Mouse (Mus musculus) embryonic facial prominence, embryonic 12.5 days (tissue): ENCODE measurements around the gene Celf1. TPM values are rescaled to one million over a fixed set of nuclear protein-coding genes. Genes with fewer than 3 reads are reported as not detected.

Source experiments
- ATAC-seq: fragments of 200-750 bp; cut with Nextera tagmentation; 2 replicates; pipeline ENCODE4 v1.8.0; 2017; ENCODE audit not compliant: insufficient number of reproducible peaks, insufficient read depth, low FRiP score, low TSS enrichment
- H3K27ac ChIP-seq: fragments of 300-500 bp; sonication (generic); 2 replicates; pipeline ENCODE4 v1.5.1; 2016; ENCODE audit warnings: mild to moderate bottlenecking
- H3K27me3 ChIP-seq: fragments of 300-500 bp; sonication (generic); 2 replicates; pipeline ENCODE4 v1.6.1; 2016; ENCODE audit warnings: mild to moderate bottlenecking, moderate library complexity
- H3K36me3 ChIP-seq: fragments of 300-500 bp; sonication (generic); 2 replicates; pipeline ENCODE4 v1.6.1; 2016; ENCODE audit warnings: mild to moderate bottlenecking
- H3K4me1 ChIP-seq: fragments of 300-500 bp; sonication (generic); 2 replicates; pipeline ENCODE4 v1.6.1; 2016
- H3K4me2 ChIP-seq: fragments of 300-500 bp; sonication (generic); replicated peaks from 2 replicates; pipeline ENCODE4 v1.6.1; 2016; ENCODE audit warnings: mild to moderate bottlenecking, moderate library complexity
- H3K4me3 ChIP-seq: fragments of 300-500 bp; sonication (generic); 2 replicates; pipeline ENCODE4 v1.5.1; 2016; ENCODE audit warnings: mild to moderate bottlenecking
- H3K9ac ChIP-seq: fragments of 300-500 bp; sonication (generic); 2 replicates; pipeline ENCODE4 v1.6.1; 2016; ENCODE audit warnings: mild to moderate bottlenecking, moderate library complexity
- H3K9me3 ChIP-seq: fragments of 300-500 bp; sonication (generic); 2 replicates; pipeline ENCODE4 v1.6.1; 2016; ENCODE audit warnings: mild to moderate bottlenecking, moderate library complexity
- WGBS: fragments of 180-500 bp; shearing (Covaris S2); methylation state at CpG from one replicate; pipeline ENCODE4 v1.1.7; 2016; 5-methylcytosine and 5-hydroxymethylcytosine counted together
- polyA plus RNA-seq: library from polyadenylated mRNA; unstranded; fragments of >200 nt; fragmentation: Nextera tagmentation; extraction: Ambion mirVana; gene quantifications from 2 replicates; pipeline ENCODE4 v1.2.1, GENCODE M21; 2016

The Celf1 gene
- polyA plus RNA-seq, 1 experiment from 2014 or later: 116 TPM

GRCm38 (mm10) chr2:90916560-90917232, 23.5 kb upstream of the Celf1 start:
- ATAC-seq: no peak
- Histone ChIP-seq H3K4me2 (peak overlapping the region; percentile 81), H3K4me3 (peak overlapping the region; percentile 64), H3K9me3 (no peaks in the 10 kb centered on the region), H3K36me3 (peaks cover 15% of the 10 kb centered on the region), H3K27me3 (no peaks in the 10 kb centered on the region), H3K9ac (peak overlapping the region; percentile 91), H3K27ac (peak overlapping the region; percentile 89), H3K4me1 (peaks cover 12% of the 10 kb centered on the region)
- WGBS: 17% methylated on average over 7 of the region's 7 CpGs

- WGBS: under 1% methylated on average over 72 of the region's 73 CpGs
- Histone ChIP-seq H3K9ac (peak overlapping the region; percentile 91), H3K27ac (peak overlapping the region; percentile 89), H3K36me3 (peaks cover 13% of the 10 kb centered on the region), H3K4me2 (peak overlapping the region; percentile 81), H3K27me3 (no peaks in the 10 kb centered on the region), H3K4me3 (peak overlapping the region; percentile 64), H3K4me1 (peaks cover 12% of the 10 kb centered on the region), H3K9me3 (no peaks in the 10 kb centered on the region)
- peak; percentile 83 for ATAC-seq
These were observed 22.8 kb upstream of the Celf1 start for GRCm38 (mm10) chr2:90917233-90917998.

GRCm38 (mm10) chr2:90917999-90918698, 22.0 kb upstream of the Celf1 start:
- Histone ChIP-seq H3K27ac (peak overlapping the region; percentile 89), H3K4me2 (peak overlapping the region; percentile 81), H3K9me3 (no peaks in the 10 kb centered on the region), H3K4me1 (peaks cover 12% of the 10 kb centered on the region), H3K27me3 (no peaks in the 10 kb centered on the region), H3K4me3 (peak overlapping the region; percentile 64), H3K9ac (peak overlapping the region; percentile 91), H3K36me3 (peaks cover 7% of the 10 kb centered on the region)
- 11% methylated on average over 16 of the region's 16 CpGs for WGBS
- peak; percentile 56 for ATAC-seq

GRCm38 (mm10) chr2:90921178-90921577, 19.0 kb upstream of the Celf1 start:
- H3K27me3 ChIP-seq: no peaks in the 10 kb centered on the region
- H3K4me2 ChIP-seq: no peak overlapping the region
- H3K4me3 ChIP-seq: no peak overlapping the region
- no peaks in the 10 kb centered on the region for H3K9me3 ChIP-seq
- WGBS: 79% methylated on average over 1 of the region's 1 CpGs
- peaks cover 4% of the 10 kb centered on the region; the same call in 1 of the 2 replicates for H3K4me1 ChIP-seq
- no peaks in the 10 kb centered on the region for H3K36me3 ChIP-seq
- H3K27ac ChIP-seq: no peak overlapping the region
- H3K9ac ChIP-seq: no peak overlapping the region
- ATAC-seq: no peak

- H3K4me3 ChIP-seq: no peak overlapping the region
- no peaks in the 10 kb centered on the region for H3K36me3 ChIP-seq
- H3K27me3 ChIP-seq: no peaks in the 10 kb centered on the region
- H3K27ac ChIP-seq: no peak overlapping the region
- 91% methylated on average over 2 of the region's 2 CpGs for WGBS
- H3K9ac ChIP-seq: no peak overlapping the region
- no peaks in the 10 kb centered on the region; the same call in 1 of the 2 replicates for H3K4me1 ChIP-seq
- H3K4me2 ChIP-seq: no peak overlapping the region
- H3K9me3 ChIP-seq: no peaks in the 10 kb centered on the region
- ATAC-seq: no peak
These were observed 17.5 kb upstream of the Celf1 start for GRCm38 (mm10) chr2:90922636-90923035.

- no peaks in the 10 kb centered on the region for H3K27me3 ChIP-seq
- no peak overlapping the region for H3K4me3 ChIP-seq
- no peak overlapping the region for H3K27ac ChIP-seq
- H3K4me2 ChIP-seq: no peak overlapping the region
- 85% methylated on average over 13 of the region's 13 CpGs for whole genome bisulfite sequencing
- H3K9me3 ChIP-seq: no peaks in the 10 kb centered on the region
- no peaks in the 10 kb centered on the region for H3K36me3 ChIP-seq
- H3K4me1 ChIP-seq: no peaks in the 10 kb centered on the region
- no peak overlapping the region for H3K9ac ChIP-seq
- no peak for ATAC-seq
These were observed 11.6 kb upstream of the Celf1 start for GRCm38 (mm10) chr2:90928566-90928965.

GRCm38 (mm10) chr2:90931829-90932228, 8.4 kb upstream of the Celf1 start:
- H3K9me3 ChIP-seq: no peaks in the 10 kb centered on the region
- H3K9ac ChIP-seq: no peak overlapping the region
- no peak overlapping the region for H3K4me2 ChIP-seq
- no peaks in the 10 kb centered on the region for H3K4me1 ChIP-seq
- ATAC-seq: no peak
- no peaks in the 10 kb centered on the region for H3K36me3 ChIP-seq
- 72% methylated on average over 8 of the region's 8 CpGs for WGBS
- no peak overlapping the region for H3K4me3 ChIP-seq
- H3K27ac ChIP-seq: no peak overlapping the region
- H3K27me3 ChIP-seq: no peaks in the 10 kb centered on the region

- 70% methylated on average over 2 of the region's 2 CpGs for WGBS
- Histone ChIP-seq H3K27ac (no peak overlapping the region), H3K36me3 (no peaks in the 10 kb centered on the region), H3K27me3 (no peaks in the 10 kb centered on the region), H3K4me2 (no peak overlapping the region), H3K4me1 (no peaks in the 10 kb centered on the region), H3K4me3 (no peak overlapping the region), H3K9ac (no peak overlapping the region), H3K9me3 (no peaks in the 10 kb centered on the region)
- ATAC-seq: no peak
These were observed 7.9 kb upstream of the Celf1 start for GRCm38 (mm10) chr2:90932273-90932672.

- Histone ChIP-seq H3K27ac (no peak overlapping the region), H3K9me3 (no peaks in the 10 kb centered on the region), H3K9ac (no peak overlapping the region), H3K4me3 (no peak overlapping the region), H3K27me3 (no peaks in the 10 kb centered on the region), H3K4me2 (no peak overlapping the region), H3K4me1 (peaks cover 20% of the 10 kb centered on the region), H3K36me3 (no peaks in the 10 kb centered on the region)
- ATAC-seq: no peak
- WGBS: 75% methylated on average over 3 of the region's 3 CpGs
These were observed 1.8 kb upstream of the Celf1 start for GRCm38 (mm10) chr2:90938362-90938761.

GRCm38 (mm10) chr2:90939750-90940149, 432 bp upstream of the Celf1 start:
- no peaks in the 10 kb centered on the region for H3K36me3 ChIP-seq
- 54% methylated on average over 8 of the region's 8 CpGs for WGBS
- ATAC-seq: no peak
- H3K4me3 ChIP-seq: peak overlapping the region; percentile 97
- no peaks in the 10 kb centered on the region for H3K9me3 ChIP-seq
- H3K4me1 ChIP-seq: peaks cover 20% of the 10 kb centered on the region
- no peaks in the 10 kb centered on the region for H3K27me3 ChIP-seq
- peak overlapping the region; percentile 97 for H3K27ac ChIP-seq
- H3K4me2 ChIP-seq: peak overlapping the region; percentile 66
- H3K9ac ChIP-seq: peak overlapping the region; percentile 97

GRCm38 (mm10) chr2:90941744-90942143, 1.6 kb downstream of the Celf1 start:
- no peak for ATAC-seq
- Histone ChIP-seq H3K4me1 (peaks cover 20% of the 10 kb centered on the region), H3K4me2 (peak overlapping the region; percentile 66), H3K9ac (no peak overlapping the region), H3K36me3 (no peaks in the 10 kb centered on the region), H3K27me3 (no peaks in the 10 kb centered on the region), H3K4me3 (peak overlapping the region; percentile 97), H3K27ac (no peak overlapping the region), H3K9me3 (no peaks in the 10 kb centered on the region)
- WGBS: 64% methylated on average over 2 of the region's 2 CpGs
